Comparison of ENCODE assay signal across 13 mouse cellular contexts in the genomic region with DNA sequence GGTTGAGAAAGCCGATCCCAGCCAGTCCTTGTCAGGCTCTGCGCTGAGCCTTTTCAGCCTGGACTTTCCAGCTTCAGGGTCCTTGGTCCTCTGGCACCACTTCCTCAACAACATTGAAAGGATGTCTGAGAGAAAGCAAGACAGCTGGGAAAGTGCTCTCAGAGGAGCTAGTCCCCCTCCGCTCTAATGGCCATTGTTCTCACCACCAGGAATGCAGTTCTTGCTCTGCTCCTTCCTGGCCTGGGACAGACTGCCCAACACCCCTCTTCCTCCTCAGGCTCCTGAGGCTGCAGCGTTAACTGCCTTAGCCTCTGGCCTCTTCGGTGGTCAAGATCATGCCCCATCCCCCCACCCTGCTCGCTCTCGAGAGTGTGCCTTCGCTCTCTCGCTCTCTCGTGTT. TPM values are rescaled to one million over a fixed set of nuclear protein-coding genes. Genes with fewer than 3 reads are reported as not detected.
A peak's percentile ranks its signal among the peaks of the same experiment; 100 is the strongest.
DNase-seq lines count a peak whose midpoint lies in the region; ATAC-seq lines count a peak whose summit lies in the region.
"Had no signal": no experiment of that assay in that cellular context is flagged by ENCODE, and none has a peak within 500 bp of the region (broad histone marks: within the 10 kb centered on the region; RNA-seq: fewer than 3 reads in every experiment).

No protein-coding gene starts in this region.

- H3K27ac ChIP-seq in liver, embryonic 15.5 days (replicated peaks): no peak overlapping the region
- H3K27ac ChIP-seq in liver, embryonic 11.5 days (ENCODE audit: low read depth, low read length): no peak overlapping the region
- peak overlapping the region; percentile 84 for H3K27ac ChIP-seq in heart, embryonic 11.5 days (ENCODE audit: low read depth, low read length)
- H3K27ac ChIP-seq: hindbrain, postnatal 0 days; limb, embryonic 13.5 days had no signal

- H3K4me3 ChIP-seq in liver, embryonic 15.5 days (replicated peaks): no peak overlapping the region
- H3K4me3 ChIP-seq in liver, embryonic 11.5 days (ENCODE audit: low read depth, low read length): no peak overlapping the region
- no peak overlapping the region for H3K4me3 ChIP-seq in heart, embryonic 11.5 days (ENCODE audit: low read depth, low read length)
- H3K4me3 ChIP-seq: limb, embryonic 13.5 days had no signal

- H3K9ac ChIP-seq in liver, embryonic 15.5 days: no peak overlapping the region
- H3K9ac ChIP-seq in liver, embryonic 11.5 days (ENCODE audit: low read depth, low read length): no peak overlapping the region
- no peak overlapping the region for H3K9ac ChIP-seq in heart, embryonic 11.5 days (ENCODE audit: low read depth, low read length)
- H3K9ac ChIP-seq: limb, embryonic 13.5 days had no signal

- no peak overlapping the region for H3K4me2 ChIP-seq in liver, embryonic 15.5 days
- no peak overlapping the region for H3K4me2 ChIP-seq in liver, embryonic 11.5 days
- no peak overlapping the region for H3K4me2 ChIP-seq in heart, embryonic 11.5 days
- H3K4me2 ChIP-seq: limb, embryonic 13.5 days had no signal

- H3K9me3 ChIP-seq in liver, embryonic 15.5 days (replicated peaks): no peaks in the 10 kb centered on the region
- no peaks in the 10 kb centered on the region for H3K9me3 ChIP-seq in liver, embryonic 11.5 days (ENCODE audit: control insufficient read depth, low read length)
- no peaks in the 10 kb centered on the region for H3K9me3 ChIP-seq in heart, embryonic 11.5 days (replicated peaks; ENCODE audit: control insufficient read depth, low read length)
- H3K9me3 ChIP-seq: limb, embryonic 13.5 days had no signal

- DNase-seq in liver, embryonic 11.5 days (ENCODE audit: low spot score): no peak
- peak; percentile 57 for DNase-seq in heart, postnatal 4 days
- DNase-seq in mesoderm, embryonic 11.5 days (ENCODE audit: low read depth, low spot score): peak; percentile 30
- DNase-seq: adrenal gland, postnatal 25 days; cerebellum, adult 9-11 months had no signal

- 59% methylated on average over 10 of the region's 10 CpGs for WGBS in liver, embryonic 15.5 days (ENCODE audit: insufficient replicate concordance)
- WGBS in liver, embryonic 11.5 days: 44% methylated on average over 10 of the region's 10 CpGs
- 49% methylated on average over 10 of the region's 10 CpGs for WGBS in heart, embryonic 11.5 days (ENCODE audit: insufficient replicate concordance)

- H3K27me3 ChIP-seq in liver, embryonic 15.5 days: no peaks in the 10 kb centered on the region
- no peaks in the 10 kb centered on the region for H3K27me3 ChIP-seq in liver, embryonic 11.5 days (replicated peaks; ENCODE audit: control insufficient read depth, insufficient read depth, low read length)
- no peaks in the 10 kb centered on the region for H3K27me3 ChIP-seq in heart, embryonic 11.5 days (ENCODE audit: control insufficient read depth, insufficient read depth, low read length)
- H3K27me3 ChIP-seq: limb, embryonic 13.5 days had no signal

- peaks cover 19% of the 10 kb centered on the region for H3K4me1 ChIP-seq in liver, embryonic 15.5 days (replicated peaks)
- peaks cover 20% of the 10 kb centered on the region for H3K4me1 ChIP-seq in liver, embryonic 11.5 days (replicated peaks; ENCODE audit: control insufficient read depth, insufficient read depth, low read length)
- peaks cover 7% of the 10 kb centered on the region for H3K4me1 ChIP-seq in heart, embryonic 11.5 days (ENCODE audit: control insufficient read depth, insufficient read depth, low read length)

- 0 out of 2 replicates have a peak, but pooled peaks have one; percentile 42 for ATAC-seq in liver, embryonic 15.5 days (ENCODE audit: insufficient read depth)
- ATAC-seq in liver, embryonic 11.5 days (replicated peaks; ENCODE audit: low FRiP score): no peak
- ATAC-seq in heart, embryonic 11.5 days (replicated peaks; ENCODE audit: insufficient number of reproducible peaks, low FRiP score, low TSS enrichment): 0 out of 2 replicates have a peak, but pooled peaks have one; percentile 25
- ATAC-seq in activated CD4-positive, CD25-positive, alpha-beta regulatory T cell, adult 4 months: no peak
- ATAC-seq in CD4-positive, CD25-positive, alpha-beta regulatory T cell, adult 4 months: no peak
- ATAC-seq: forebrain, embryonic 16.5 days; hindbrain, postnatal 0 days had no signal

- no peaks in the 10 kb centered on the region for H3K36me3 ChIP-seq in liver, embryonic 15.5 days (replicated peaks)
- H3K36me3 ChIP-seq in liver, embryonic 11.5 days (ENCODE audit: control insufficient read depth, insufficient read depth, low read length): no peaks in the 10 kb centered on the region
- H3K36me3 ChIP-seq in heart, embryonic 11.5 days (ENCODE audit: control insufficient read depth, insufficient read depth, low read length): no peaks in the 10 kb centered on the region
- H3K36me3 ChIP-seq: limb, embryonic 13.5 days had no signal

RNA-seq across cellular contexts. Expression of gene Cdh5, which starts 4.8 kb away (rescaled TPM):
- polyA plus RNA-seq in liver, embryonic 15.5 days (2015; fragmentation: Nextera tagmentation; extraction: Ambion mirVana): 8.6 and 9.5 TPM in 2 replicates
- 17.1 and 19.3 TPM in 2 replicates for polyA plus RNA-seq in liver, embryonic 11.5 days (2014; fragmentation: Nextera tagmentation; extraction: Ambion mirVana)
- polyA plus RNA-seq in heart, embryonic 11.5 days (2014; fragmentation: Nextera tagmentation; extraction: Ambion mirVana): 42.6 and 46.0 TPM in 2 replicates
- 100 to 1,000 TPM; 260 to 270 TPM for total RNA-seq in heart, postnatal 4 days (2021)
- polyA plus RNA-seq in activated CD4-positive, CD25-positive, alpha-beta regulatory T cell, adult 4 months (2017; shearing (Covaris generic)): under 1 TPM in 1 of 2 experiments, not detected in 1; 0.11 TPM
- polyA plus RNA-seq in CD4-positive, CD25-positive, alpha-beta regulatory T cell, adult 4 months (2017; shearing (Covaris generic)): not detected
- total RNA-seq: MEL had no signal

Comparison
In these comparisons a context has a peak if more than half of its experiments do, and no peak if none do; other contexts are left out.
1. ATAC-seq: peak in liver, embryonic 15.5 days (single experiment) and heart, embryonic 11.5 days (single experiment); none in liver, embryonic 11.5 days (single experiment), activated CD4-positive, CD25-positive, alpha-beta regulatory T cell, adult 4 months (single experiment) and CD4-positive, CD25-positive, alpha-beta regulatory T cell, adult 4 months (single experiment).